Mouse (Mus musculus): ENCODE results near the gene Fam131b.

DNA sequence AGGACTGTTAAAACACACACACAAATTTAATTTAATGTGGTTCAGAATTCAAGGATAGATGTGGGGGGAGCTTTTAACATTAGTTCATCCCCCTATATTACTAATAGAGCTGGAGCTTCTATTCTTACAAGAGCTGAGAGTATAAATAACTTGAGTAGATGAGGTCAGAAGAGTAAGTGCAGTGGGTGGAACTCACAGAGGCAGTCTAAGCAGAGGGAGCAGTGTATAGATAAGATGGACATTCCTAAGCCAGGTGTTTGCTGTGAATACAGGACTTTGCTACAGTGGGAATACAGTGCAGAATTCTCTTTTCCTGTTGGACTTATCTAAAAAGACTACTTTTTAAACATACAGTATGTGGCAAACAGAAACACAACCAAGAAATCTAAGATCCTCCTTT is 53.6 kb downstream of the Fam131b start:
- no peak for TF ChIP-seq ZMIZ1 (IDR thresholded peaks at IDR 0.05; ENCODE audit: low read depth, low read length)
- TF ChIP-seq POLR2AphosphoS2 (IDR thresholded peaks at IDR 0.05; ENCODE audit: low read depth, low read length) = no peak
- TF ChIP-seq POLR2A (IDR thresholded peaks at IDR 0.05; ENCODE audit: low read depth, low read length) = no peak
- no peak for TF ChIP-seq CTCF (conservative IDR thresholded peaks at IDR 0.05 in 1 of 2, IDR thresholded peaks at IDR 0.05 in 1 of 2; ENCODE audit: low read depth in 2 of 2, low read length in 2 of 2)
- TF ChIP-seq ZC3H11A (IDR thresholded peaks at IDR 0.05; ENCODE audit: low read depth, low read length) = no peak
